Mouse (Mus musculus) liver, adult 2 months (tissue): ENCODE results near the gene Elmod1.

Experiments
- CTCF ChIP-seq: fragments of 200-500 bp; IDR thresholded peaks from 2 replicates; pipeline ENCODE4 v1.5.1; 2011; ENCODE audit warnings: low read depth, low read length, control low read depth
- POLR2A ChIP-seq: fragments of 200-500 bp; IDR thresholded peaks from 2 replicates; pipeline ENCODE4 v1.6.1; 2011; ENCODE audit warnings: low read length, control low read depth; ENCODE audit not compliant: insufficient read depth; ENCODE audit errors: extremely low read depth

- TF ChIP-seq POLR2A (no peak), CTCF (peak; percentile 53; the same call in 1 of the 2 replicates)
Observed at GRCm38 (mm10) chr9:53984868-53985267, 9.8 kb upstream of the Elmod1 start.
